Mouse (Mus musculus) embryonic facial prominence, embryonic 12.5 days (tissue): ENCODE results near the gene Zbtb38. TPM values are rescaled to one million over a fixed set of nuclear protein-coding genes. Genes with fewer than 3 reads are reported as not detected.

Experiments used
- ATAC-seq: fragments of 200-750 bp; cut with Nextera tagmentation; 2 replicates; pipeline ENCODE4 v1.8.0; 2017; ENCODE audit not compliant: insufficient number of reproducible peaks, insufficient read depth, low FRiP score, low TSS enrichment
- H3K27ac ChIP-seq: fragments of 300-500 bp; sonication (generic); 2 replicates; pipeline ENCODE4 v1.5.1; 2016; ENCODE audit warnings: mild to moderate bottlenecking
- H3K27me3 ChIP-seq: fragments of 300-500 bp; sonication (generic); 2 replicates; pipeline ENCODE4 v1.6.1; 2016; ENCODE audit warnings: mild to moderate bottlenecking, moderate library complexity
- H3K36me3 ChIP-seq: fragments of 300-500 bp; sonication (generic); 2 replicates; pipeline ENCODE4 v1.6.1; 2016; ENCODE audit warnings: mild to moderate bottlenecking
- H3K4me1 ChIP-seq: fragments of 300-500 bp; sonication (generic); 2 replicates; pipeline ENCODE4 v1.6.1; 2016
- H3K4me2 ChIP-seq: fragments of 300-500 bp; sonication (generic); replicated peaks from 2 replicates; pipeline ENCODE4 v1.6.1; 2016; ENCODE audit warnings: mild to moderate bottlenecking, moderate library complexity
- H3K4me3 ChIP-seq: fragments of 300-500 bp; sonication (generic); 2 replicates; pipeline ENCODE4 v1.5.1; 2016; ENCODE audit warnings: mild to moderate bottlenecking
- H3K9ac ChIP-seq: fragments of 300-500 bp; sonication (generic); 2 replicates; pipeline ENCODE4 v1.6.1; 2016; ENCODE audit warnings: mild to moderate bottlenecking, moderate library complexity
- H3K9me3 ChIP-seq: fragments of 300-500 bp; sonication (generic); 2 replicates; pipeline ENCODE4 v1.6.1; 2016; ENCODE audit warnings: mild to moderate bottlenecking, moderate library complexity
- WGBS: fragments of 180-500 bp; shearing (Covaris S2); methylation state at CpG from one replicate; pipeline ENCODE4 v1.1.7; 2016; 5-methylcytosine and 5-hydroxymethylcytosine counted together
- polyA plus RNA-seq: library from polyadenylated mRNA; unstranded; fragments of >200 nt; fragmentation: Nextera tagmentation; extraction: Ambion mirVana; gene quantifications from 2 replicates; pipeline ENCODE4 v1.2.1, GENCODE M21; 2016

The Zbtb38 gene
- polyA plus RNA-seq, 1 experiment from 2014 or later: 12.3 TPM

DNA sequence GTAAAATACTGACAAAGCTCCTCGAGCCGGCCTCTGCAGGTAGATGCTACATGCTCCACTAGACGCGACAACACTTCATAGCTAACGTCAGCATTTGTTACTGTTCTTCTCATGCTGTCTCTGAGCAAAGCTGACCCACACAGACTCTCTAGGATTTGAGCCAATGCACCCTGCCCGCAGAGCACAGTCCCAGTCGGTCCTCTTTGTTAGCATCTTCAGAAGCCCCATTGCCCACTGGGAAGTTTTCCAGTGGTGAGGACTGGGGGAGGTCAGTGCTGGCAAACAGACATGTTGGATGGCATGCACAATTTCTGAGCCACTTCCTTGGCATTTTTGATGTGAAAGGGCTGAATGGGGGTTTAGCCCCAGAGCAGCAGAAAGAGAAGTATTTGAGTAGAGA lies 113.2 kb downstream of the Zbtb38 start:
- H3K4me2 ChIP-seq: no peak overlapping the region
- ATAC-seq: no peak
- H3K27ac ChIP-seq: no peak overlapping the region
- WGBS: 86% methylated on average over 7 of the region's 7 CpGs
- no peaks in the 10 kb centered on the region for H3K36me3 ChIP-seq
- H3K27me3 ChIP-seq: no peaks in the 10 kb centered on the region
- no peak overlapping the region for H3K9ac ChIP-seq
- no peaks in the 10 kb centered on the region for H3K4me1 ChIP-seq
- H3K4me3 ChIP-seq: no peak overlapping the region
- H3K9me3 ChIP-seq: no peaks in the 10 kb centered on the region

DNA sequence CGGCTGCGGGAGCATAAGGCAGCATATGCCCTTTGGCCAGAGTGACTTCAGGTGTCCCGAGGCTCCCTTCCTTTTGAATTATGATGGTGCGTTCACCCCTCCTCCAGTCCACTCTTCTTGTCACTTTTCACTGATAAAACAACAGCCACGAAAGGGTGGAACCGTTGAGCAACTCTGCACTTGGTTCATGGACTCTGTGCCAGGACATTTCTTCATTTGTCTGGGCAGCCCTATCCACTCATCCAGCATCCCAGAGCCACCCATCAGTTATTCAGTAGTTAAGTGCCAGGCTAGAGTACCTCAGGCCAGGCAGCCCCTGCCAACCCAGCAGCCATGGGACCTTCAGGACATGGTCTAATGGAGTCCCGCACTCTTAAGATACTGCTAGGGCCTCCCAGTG lies 114.1 kb downstream of the Zbtb38 start:
- no peaks in the 10 kb centered on the region for H3K9me3 ChIP-seq
- ATAC-seq: no peak
- H3K4me2 ChIP-seq: no peak overlapping the region
- no peaks in the 10 kb centered on the region for H3K4me1 ChIP-seq
- H3K4me3 ChIP-seq: no peak overlapping the region
- no peaks in the 10 kb centered on the region for H3K36me3 ChIP-seq
- 83% methylated on average over 7 of the region's 7 CpGs for WGBS
- no peak overlapping the region for H3K9ac ChIP-seq
- no peaks in the 10 kb centered on the region for H3K27me3 ChIP-seq
- no peak overlapping the region for H3K27ac ChIP-seq

DNA sequence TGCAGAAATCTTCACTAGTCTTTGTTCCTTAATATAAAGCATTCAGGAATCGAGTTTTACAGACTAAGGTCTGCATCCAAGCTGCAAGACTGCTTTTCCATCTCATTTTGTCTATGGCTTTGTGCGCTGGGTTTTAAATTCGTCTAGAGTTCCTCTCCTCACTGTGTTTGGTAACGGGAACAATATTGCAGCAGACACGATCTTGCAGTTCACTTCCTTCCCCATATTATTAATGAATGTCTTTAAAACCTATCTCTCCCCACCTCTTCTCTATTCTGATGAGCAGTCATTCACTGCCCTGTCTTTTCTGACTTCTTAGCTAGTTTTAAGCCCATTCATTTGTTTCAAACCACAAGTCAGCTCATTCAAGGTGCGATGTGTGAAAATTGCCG lies 115.5 kb downstream of the Zbtb38 start:
- no peak overlapping the region for H3K4me3 ChIP-seq
- H3K9me3 ChIP-seq: no peaks in the 10 kb centered on the region
- ATAC-seq: no peak
- no peak overlapping the region for H3K27ac ChIP-seq
- peaks cover 3% of the 10 kb centered on the region; the same call in 1 of the 2 replicates for H3K4me1 ChIP-seq
- H3K9ac ChIP-seq: no peak overlapping the region
- H3K27me3 ChIP-seq: 0 out of 2 replicates have a peak, but pooled peaks cover 2% of the 10 kb centered on the region
- H3K36me3 ChIP-seq: no peaks in the 10 kb centered on the region
- H3K4me2 ChIP-seq: no peak overlapping the region
- WGBS: 74% methylated on average over 7 of the region's 7 CpGs

GRCm38 (mm10) chr9:96636423-96637156 lies 116.0 kb downstream of the Zbtb38 start:
- no peak overlapping the region for H3K4me3 ChIP-seq
- WGBS: 69% methylated on average over 9 of the region's 9 CpGs
- H3K27me3 ChIP-seq: 0 out of 2 replicates have a peak, but pooled peaks cover 3% of the 10 kb centered on the region
- peaks cover 8% of the 10 kb centered on the region; the same call in 1 of the 2 replicates for H3K4me1 ChIP-seq
- no peak overlapping the region for H3K9ac ChIP-seq
- H3K27ac ChIP-seq: no peak overlapping the region
- ATAC-seq: no peak
- H3K36me3 ChIP-seq: no peaks in the 10 kb centered on the region
- H3K4me2 ChIP-seq: no peak overlapping the region
- no peaks in the 10 kb centered on the region for H3K9me3 ChIP-seq

- H3K36me3 ChIP-seq: no peaks in the 10 kb centered on the region
- no peak overlapping the region for H3K9ac ChIP-seq
- H3K27me3 ChIP-seq: 0 out of 2 replicates have a peak, but pooled peaks cover 3% of the 10 kb centered on the region
- ATAC-seq: no peak
- no peak overlapping the region for H3K27ac ChIP-seq
- peaks cover 8% of the 10 kb centered on the region; the same call in 1 of the 2 replicates for H3K4me1 ChIP-seq
- no peak overlapping the region for H3K4me3 ChIP-seq
- no peaks in the 10 kb centered on the region for H3K9me3 ChIP-seq
- WGBS: 66% methylated on average over 3 of the region's 3 CpGs
- H3K4me2 ChIP-seq: no peak overlapping the region
These were observed 116.7 kb downstream of the Zbtb38 start for GRCm38 (mm10) chr9:96635899-96636298.

- Histone ChIP-seq H3K36me3 (no peaks in the 10 kb centered on the region), H3K4me1 (peaks cover 8% of the 10 kb centered on the region; the same call in 1 of the 2 replicates), H3K4me2 (no peak overlapping the region), H3K9ac (no peak overlapping the region), H3K27ac (no peak overlapping the region), H3K9me3 (no peaks in the 10 kb centered on the region), H3K27me3 (0 out of 2 replicates have a peak, but pooled peaks cover 3% of the 10 kb centered on the region), H3K4me3 (no peak overlapping the region)
- no peak for ATAC-seq
- 59% methylated on average over 6 of the region's 6 CpGs for WGBS
These were observed 117.5 kb downstream of the Zbtb38 start for GRCm38 (mm10) chr9:96635176-96635575.

DNA sequence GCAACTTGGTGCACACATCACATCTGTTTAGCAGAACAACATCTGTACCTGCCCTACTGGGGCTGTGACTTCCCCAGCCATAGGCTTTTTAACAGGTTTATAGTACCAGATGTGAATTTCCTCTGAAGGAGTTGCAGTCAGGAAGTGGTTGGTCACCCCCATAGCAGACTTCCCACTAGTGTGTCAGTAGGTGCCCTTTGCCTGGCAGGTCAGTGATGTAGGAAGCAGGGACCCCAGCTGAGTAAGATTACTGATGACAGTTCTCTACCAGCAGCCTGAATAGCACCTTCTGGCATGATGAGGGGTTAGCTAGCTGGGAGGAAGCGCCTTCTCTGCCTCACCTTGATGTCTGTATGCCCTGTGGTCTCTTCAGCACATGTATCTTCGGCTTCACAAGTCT lies 118.9 kb downstream of the Zbtb38 start:
- Histone ChIP-seq H3K9ac (no peak overlapping the region), H3K4me2 (no peak overlapping the region), H3K4me1 (peaks cover 8% of the 10 kb centered on the region; the same call in 1 of the 2 replicates), H3K27me3 (0 out of 2 replicates have a peak, but pooled peaks cover 3% of the 10 kb centered on the region), H3K4me3 (no peak overlapping the region), H3K27ac (no peak overlapping the region), H3K9me3 (no peaks in the 10 kb centered on the region), H3K36me3 (no peaks in the 10 kb centered on the region)
- 71% methylated on average over 2 of the region's 2 CpGs for WGBS
- no peak for ATAC-seq

Other genes starting within 250 kb of the Zbtb38 start
- not detected in 2 replicates for gene Gm28729, start 227.6 kb downstream of the Zbtb38 start, polyA plus RNA-seq
- gene Rasa2, start 121.2 kb downstream of the Zbtb38 start, polyA plus RNA-seq: 22.0 and 23.9 TPM in 2 replicates
- 25.4 and 25.6 TPM in 2 replicates for gene Pxylp1, start 139.8 kb upstream of the Zbtb38 start, polyA plus RNA-seq